ENCODE assay signal across 15 mouse cellular contexts in the genomic region with DNA sequence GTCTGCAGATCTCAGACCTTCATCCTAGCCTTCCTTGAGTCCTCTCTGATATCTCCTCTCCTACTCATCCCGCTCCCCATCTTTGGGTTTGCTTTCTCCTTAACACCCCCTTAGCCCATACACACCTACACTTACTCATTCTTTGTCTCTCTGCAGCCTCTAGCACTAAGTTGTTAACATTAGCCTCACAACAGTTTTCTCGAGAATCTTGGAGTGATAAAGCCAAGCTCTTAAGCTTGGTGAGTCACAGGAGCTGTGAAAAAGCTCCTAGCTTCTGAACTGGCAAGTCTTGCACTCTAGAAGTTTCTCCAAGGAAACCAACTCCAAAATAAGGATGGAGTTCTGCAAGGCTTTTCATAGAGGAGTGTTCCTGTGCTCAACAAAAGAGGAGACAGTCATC.
DNase-seq lines count a peak whose midpoint lies in the region.
"Had no signal": no experiment of that assay in that cellular context is flagged by ENCODE, and none has a peak within 500 bp of the region (broad histone marks: within the 10 kb centered on the region; RNA-seq: fewer than 3 reads in every experiment).

No protein-coding gene starts in this region.

- DNase-seq in heart, adult 11 months, result peak; percentile 25
- no peak for DNase-seq in heart, adult 9 months (ENCODE audit: low spot score in 2 of 2)
- DNase-seq in brain, adult 2 months (ENCODE audit: low read depth, low spot score), result peak; percentile 75
- DNase-seq in telencephalon, adult 2 months (ENCODE audit: low read depth, low spot score), result peak; percentile 60
- DNase-seq in lung, adult 18-20 months, result no peak
- DNase-seq: adrenal gland, adult 2 months; adrenal gland, postnatal 10 days; adrenal gland, postnatal 25 days; cerebellum, adult 11 months; cerebellum, adult 18-20 months; cerebellum, adult 8-10 months; cerebellum, adult 9-11 months; cerebellum, postnatal 14 days; cerebellum, postnatal 36 days; embryo, embryonic 11 days had no signal

Comparison
In these comparisons a context has a peak if more than half of its experiments do, and no peak if none do; other contexts are left out.
1. DNase-seq: peak in heart, adult 11 months (single experiment), brain, adult 2 months (single experiment) and telencephalon, adult 2 months (single experiment); none in heart, adult 9 months (0 of 2) and lung, adult 18-20 months (0 of 2).